Mouse (Mus musculus) intestine, embryonic 14.5 days (tissue): Measurements from ENCODE around the gene Plxdc1. TPM values are rescaled to one million over a fixed set of nuclear protein-coding genes. Genes with fewer than 3 reads are reported as not detected.

Experiments
- ATAC-seq: fragments of 200-750 bp; cut with Nextera tagmentation; replicated peaks from 2 replicates; pipeline ENCODE4 v1.8.0; 2017; ENCODE audit warnings: low read depth, moderate number of reproducible peaks, moderate TSS enrichment, moderate library complexity; ENCODE audit not compliant: low FRiP score, low TSS enrichment
- DNase-seq: peaks from one replicate; pipeline ENCODE4 v3.0.0-alpha.2; 2018; ENCODE audit warnings: low spot score
- H3K27ac ChIP-seq: fragments of 300-500 bp; sonication (generic); 2 replicates; pipeline ENCODE4 v1.5.1; 2014; ENCODE audit warnings: low read depth, mild to moderate bottlenecking, control low read depth
- H3K27me3 ChIP-seq: fragments of 300-500 bp; sonication (generic); replicated peaks from 2 replicates; pipeline ENCODE4 v1.6.1; 2014; ENCODE audit warnings: low read length, control low read depth; ENCODE audit not compliant: control insufficient read depth, insufficient read depth
- H3K36me3 ChIP-seq: fragments of 300-500 bp; sonication (generic); 2 replicates; pipeline ENCODE4 v1.6.1; 2014; ENCODE audit warnings: low read length, control low read depth; ENCODE audit not compliant: control insufficient read depth, insufficient read depth
- H3K4me1 ChIP-seq: fragments of 300-500 bp; sonication (generic); replicated peaks from 2 replicates; pipeline ENCODE4 v1.6.1; 2014; ENCODE audit warnings: low read length, control low read depth, mixed read lengths; ENCODE audit not compliant: control insufficient read depth, insufficient read depth
- H3K4me2 ChIP-seq: fragments of 300-500 bp; sonication (generic); 2 replicates; pipeline ENCODE4 v1.6.1; 2014; ENCODE audit warnings: low read length
- H3K4me3 ChIP-seq: fragments of 300-500 bp; sonication (generic); 2 replicates; pipeline ENCODE4 v1.5.1; 2014; ENCODE audit warnings: low read depth, low read length, control low read depth, mixed read lengths
- H3K9ac ChIP-seq: fragments of 300-500 bp; sonication (generic); 2 replicates; pipeline ENCODE4 v1.6.1; 2014; ENCODE audit warnings: mild to moderate bottlenecking, low read length
- H3K9me3 ChIP-seq: fragments of 300-500 bp; sonication (generic); 2 replicates; pipeline ENCODE4 v1.6.1; 2016; ENCODE audit warnings: low read length, control low read depth; ENCODE audit not compliant: control insufficient read depth
- WGBS: fragments of 180-500 bp; shearing (Covaris S2); extraction: QIAGEN DNeasy Blood & Tissue Kit; methylation state at CpG from one replicate; pipeline ENCODE4 v1.1.7; 2014; 5-methylcytosine and 5-hydroxymethylcytosine counted together
- polyA plus RNA-seq: library from polyadenylated mRNA; unstranded; fragments of >200 nt; fragmentation: Nextera tagmentation; extraction: Ambion mirVana; gene quantifications from 2 replicates; pipeline ENCODE4 v1.2.1, GENCODE M21; 2014

The Plxdc1 gene
- polyA plus RNA-seq, 1 experiment from 2014 or later = 0.30 TPM

DNA sequence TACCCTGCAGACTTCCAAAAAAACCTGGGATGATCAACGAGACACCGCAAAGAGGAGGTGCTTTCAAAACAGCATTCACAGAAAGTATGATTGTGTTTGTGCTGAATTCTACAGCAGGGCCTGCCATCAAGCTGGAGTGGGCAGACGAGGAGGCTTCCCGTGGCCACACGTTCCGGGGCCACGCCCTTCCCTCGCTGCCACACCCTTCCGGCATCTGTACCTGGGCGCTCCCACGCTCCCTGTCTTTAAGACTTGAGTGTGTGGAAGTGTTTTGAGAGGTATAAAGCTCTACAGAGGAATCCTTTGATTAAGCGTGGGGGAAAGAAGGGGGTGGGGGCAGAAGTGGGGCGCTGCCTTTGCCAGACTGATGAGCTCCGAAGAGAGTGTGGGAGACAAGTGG lies 73.1 kb downstream of the Plxdc1 start:
- Histone ChIP-seq H3K4me1 (no peaks in the 10 kb centered on the region), H3K4me2 (no peak overlapping the region), H3K9me3 (no peaks in the 10 kb centered on the region), H3K27me3 (no peaks in the 10 kb centered on the region), H3K9ac (no peak overlapping the region), H3K27ac (no peak overlapping the region), H3K36me3 (no peaks in the 10 kb centered on the region), H3K4me3 (no peak overlapping the region)
- DNase-seq (no peak), ATAC-seq (no peak)
- WGBS = 84% methylated on average over 14 of the region's 14 CpGs

DNA sequence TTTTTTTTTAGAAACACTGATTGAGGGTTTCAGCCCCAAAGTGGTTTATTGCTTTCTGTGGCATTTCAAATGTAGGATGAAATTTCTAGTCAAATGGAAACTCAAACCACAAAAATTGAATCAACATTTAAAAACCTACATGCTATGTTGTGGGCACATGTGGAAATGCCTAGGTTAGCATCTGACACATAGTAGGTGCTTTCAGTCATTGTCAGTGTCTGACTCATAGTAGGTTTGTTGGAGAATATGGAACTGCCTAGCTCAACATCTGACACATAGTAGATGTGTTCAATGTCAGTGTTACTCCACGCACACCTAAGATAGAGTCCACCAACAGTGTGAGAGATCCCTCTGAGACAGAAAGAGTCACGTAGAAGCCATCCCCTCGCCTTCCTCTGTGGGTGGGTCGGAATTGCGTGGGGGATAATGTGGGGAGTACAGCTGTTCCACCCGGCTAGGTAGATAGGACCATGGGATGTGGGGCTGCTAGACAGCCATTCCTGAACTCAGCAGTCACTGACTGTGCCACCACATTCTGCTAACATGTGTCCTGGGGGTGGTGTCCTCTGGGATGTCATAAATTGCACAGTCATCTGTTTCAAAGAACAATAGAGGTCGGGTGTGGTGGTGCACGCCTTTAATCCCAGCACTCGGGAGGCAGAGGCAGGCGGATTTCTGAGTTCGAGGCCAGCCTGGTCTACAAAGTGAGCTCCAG lies 77.5 kb downstream of the Plxdc1 start:
- Histone ChIP-seq H3K36me3 (no peaks in the 10 kb centered on the region), H3K4me3 (no peak overlapping the region), H3K27ac (no peak overlapping the region), H3K4me2 (no peak overlapping the region), H3K27me3 (no peaks in the 10 kb centered on the region), H3K4me1 (no peaks in the 10 kb centered on the region), H3K9me3 (no peaks in the 10 kb centered on the region), H3K9ac (no peak overlapping the region)
- ATAC-seq (no peak), DNase-seq (no peak)
- 87% methylated on average over 11 of the region's 11 CpGs for WGBS

DNA sequence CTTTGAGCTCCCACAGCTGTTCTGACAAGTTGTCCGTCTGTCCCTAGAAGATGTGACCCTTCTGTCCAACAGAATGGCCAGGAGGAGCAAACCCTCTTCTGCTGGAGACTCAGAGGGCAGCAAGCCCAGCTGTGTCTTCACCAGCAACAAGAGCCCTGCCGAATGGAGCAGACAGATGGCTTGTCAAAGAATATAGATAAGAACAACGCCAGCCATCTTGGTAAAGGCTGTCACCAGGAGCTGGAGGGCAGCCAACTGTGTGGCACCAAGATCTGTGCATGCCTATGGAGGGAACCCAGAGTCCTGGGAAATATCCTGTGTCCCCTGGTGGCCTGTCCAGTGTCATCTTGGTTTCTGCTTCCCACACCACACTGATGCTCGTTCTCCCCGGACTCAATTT lies 78.3 kb downstream of the Plxdc1 start:
- H3K4me3 ChIP-seq = no peak overlapping the region
- H3K4me2 ChIP-seq = no peak overlapping the region
- DNase-seq = no peak
- no peak overlapping the region for H3K27ac ChIP-seq
- no peak for ATAC-seq
- H3K9ac ChIP-seq = no peak overlapping the region
- H3K9me3 ChIP-seq = no peaks in the 10 kb centered on the region
- no peaks in the 10 kb centered on the region for H3K27me3 ChIP-seq
- H3K4me1 ChIP-seq = no peaks in the 10 kb centered on the region
- H3K36me3 ChIP-seq = no peaks in the 10 kb centered on the region
- WGBS = 77% methylated on average over 5 of the region's 5 CpGs

DNA sequence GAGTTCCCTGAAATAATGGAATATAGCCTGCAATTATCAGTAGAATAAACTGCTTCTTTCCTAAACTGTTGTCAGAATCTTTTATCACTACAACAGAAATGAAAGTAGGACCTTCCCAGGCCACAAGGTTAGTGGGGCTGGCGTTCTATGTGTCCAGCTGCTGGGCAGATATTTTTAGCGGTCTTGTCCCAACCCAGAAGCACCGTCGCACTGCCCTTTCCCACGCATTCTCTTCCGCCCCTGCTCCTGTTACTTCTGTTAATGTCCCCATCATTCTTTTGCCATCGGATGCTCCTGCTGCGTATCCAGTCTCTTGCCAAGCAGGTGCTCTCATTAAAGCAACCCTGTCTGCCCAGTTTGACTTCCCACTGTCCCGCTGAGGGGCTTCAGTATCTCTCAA lies 79.3 kb downstream of the Plxdc1 start:
- H3K27me3 ChIP-seq = no peaks in the 10 kb centered on the region
- no peak for DNase-seq
- no peaks in the 10 kb centered on the region for H3K4me1 ChIP-seq
- no peak for ATAC-seq
- no peaks in the 10 kb centered on the region for H3K9me3 ChIP-seq
- H3K36me3 ChIP-seq = no peaks in the 10 kb centered on the region
- H3K27ac ChIP-seq = no peak overlapping the region
- 81% methylated on average over 9 of the region's 9 CpGs for WGBS
- no peak overlapping the region for H3K4me2 ChIP-seq
- H3K9ac ChIP-seq = no peak overlapping the region
- H3K4me3 ChIP-seq = no peak overlapping the region

DNA sequence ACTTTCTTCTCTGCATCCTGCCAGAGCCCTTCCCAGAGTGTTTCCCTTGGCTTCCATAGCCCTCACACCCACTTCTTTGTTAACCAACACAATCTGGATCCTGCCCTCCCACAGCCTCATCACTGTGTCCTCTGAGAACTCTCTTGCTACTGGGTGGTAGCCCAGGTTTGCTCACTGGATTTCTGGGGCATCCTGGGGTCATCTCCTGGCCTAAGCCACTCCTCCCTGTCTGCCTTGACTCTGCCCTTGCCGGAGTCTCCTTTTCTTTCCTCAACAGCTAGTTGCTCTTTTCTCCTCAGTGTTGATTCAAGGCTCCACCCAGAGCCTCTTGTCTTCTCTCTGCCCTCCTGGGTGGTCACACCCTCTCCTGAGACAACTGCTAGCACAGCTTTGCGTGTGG lies 80.3 kb downstream of the Plxdc1 start:
- 50% methylated on average over 2 of the region's 2 CpGs for WGBS
- no peaks in the 10 kb centered on the region for H3K4me1 ChIP-seq
- no peak overlapping the region for H3K4me2 ChIP-seq
- no peaks in the 10 kb centered on the region for H3K36me3 ChIP-seq
- DNase-seq (no peak), ATAC-seq (no peak)
- H3K9me3 ChIP-seq = no peaks in the 10 kb centered on the region
- no peak overlapping the region for H3K27ac ChIP-seq
- H3K9ac ChIP-seq = no peak overlapping the region
- no peaks in the 10 kb centered on the region for H3K27me3 ChIP-seq
- no peak overlapping the region for H3K4me3 ChIP-seq

DNA sequence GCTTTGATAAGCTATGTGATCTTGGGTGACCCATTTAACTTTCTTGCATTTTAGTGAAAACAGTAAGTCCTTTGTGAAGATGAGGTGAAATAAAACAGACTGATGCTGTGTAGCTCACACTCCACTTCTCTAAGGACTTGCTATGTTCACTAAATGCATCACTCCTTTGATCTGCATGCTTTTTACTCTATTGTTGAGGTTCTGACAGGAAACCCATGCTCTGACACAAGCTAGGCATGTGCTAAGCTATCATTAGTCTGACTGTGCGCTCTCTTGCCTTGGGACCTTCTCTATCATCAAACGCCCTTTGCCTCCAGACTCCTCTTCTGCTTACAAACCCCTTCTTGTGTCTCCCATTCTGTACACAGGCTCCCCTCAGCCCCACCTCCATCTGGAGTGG lies 80.7 kb downstream of the Plxdc1 start:
- 91% methylated on average over 2 of the region's 2 CpGs for WGBS
- Histone ChIP-seq H3K4me1 (no peaks in the 10 kb centered on the region), H3K4me2 (no peak overlapping the region), H3K27me3 (no peaks in the 10 kb centered on the region), H3K9me3 (no peaks in the 10 kb centered on the region), H3K36me3 (no peaks in the 10 kb centered on the region), H3K9ac (no peak overlapping the region), H3K4me3 (no peak overlapping the region), H3K27ac (no peak overlapping the region)
- ATAC-seq (no peak), DNase-seq (no peak)

DNA sequence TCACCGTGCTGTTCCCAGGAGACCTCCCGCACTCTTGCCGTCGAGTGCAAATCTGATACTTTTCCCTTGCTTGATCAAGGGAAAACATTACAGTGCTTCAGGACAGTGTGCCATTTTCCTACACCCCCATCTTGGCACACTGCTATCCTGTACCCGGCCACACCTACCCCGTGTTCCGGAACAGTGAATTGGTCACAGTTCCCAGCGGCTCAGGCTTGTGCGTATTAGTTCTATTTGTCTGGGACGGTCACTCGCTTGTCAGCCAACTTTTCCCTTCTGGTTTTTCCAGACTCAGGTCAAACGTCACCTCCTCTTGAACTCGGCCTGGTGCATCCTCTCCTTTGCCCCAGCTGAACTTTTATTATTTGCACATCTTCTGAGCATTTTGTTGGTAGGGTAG lies 81.4 kb downstream of the Plxdc1 start:
- ATAC-seq (no peak), DNase-seq (no peak)
- H3K9ac ChIP-seq = no peak overlapping the region
- 85% methylated on average over 13 of the region's 13 CpGs for WGBS
- H3K4me1 ChIP-seq = no peaks in the 10 kb centered on the region
- no peaks in the 10 kb centered on the region for H3K27me3 ChIP-seq
- H3K4me3 ChIP-seq = no peak overlapping the region
- no peaks in the 10 kb centered on the region for H3K36me3 ChIP-seq
- H3K9me3 ChIP-seq = no peaks in the 10 kb centered on the region
- H3K27ac ChIP-seq = no peak overlapping the region
- H3K4me2 ChIP-seq = no peak overlapping the region

DNA sequence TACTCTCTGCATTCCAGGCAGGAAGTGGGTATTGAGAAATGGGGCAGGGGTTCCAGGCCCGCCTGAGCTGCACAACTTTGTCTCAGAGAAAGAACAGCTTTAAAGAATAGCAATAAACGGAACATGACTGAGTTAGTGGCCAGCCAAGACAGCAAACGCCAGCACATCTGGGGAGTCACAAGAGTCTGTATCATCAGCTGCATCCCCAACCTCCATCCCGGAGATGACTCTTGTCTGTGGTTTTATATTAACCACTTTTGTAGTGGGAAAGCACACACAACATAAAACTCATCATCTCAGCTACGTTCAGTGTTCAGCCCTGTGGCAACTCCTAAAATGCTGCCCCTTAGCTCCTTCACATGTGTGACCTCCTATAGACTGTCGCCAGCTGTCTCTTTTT lies 84.4 kb downstream of the Plxdc1 start:
- no peak for ATAC-seq
- H3K27me3 ChIP-seq = no peaks in the 10 kb centered on the region
- no peak for DNase-seq
- no peak overlapping the region for H3K4me2 ChIP-seq
- WGBS = 70% methylated on average over 6 of the region's 6 CpGs
- no peaks in the 10 kb centered on the region for H3K4me1 ChIP-seq
- H3K9me3 ChIP-seq = no peaks in the 10 kb centered on the region
- H3K9ac ChIP-seq = no peak overlapping the region
- no peak overlapping the region for H3K4me3 ChIP-seq
- H3K36me3 ChIP-seq = no peaks in the 10 kb centered on the region
- no peak overlapping the region for H3K27ac ChIP-seq

DNA sequence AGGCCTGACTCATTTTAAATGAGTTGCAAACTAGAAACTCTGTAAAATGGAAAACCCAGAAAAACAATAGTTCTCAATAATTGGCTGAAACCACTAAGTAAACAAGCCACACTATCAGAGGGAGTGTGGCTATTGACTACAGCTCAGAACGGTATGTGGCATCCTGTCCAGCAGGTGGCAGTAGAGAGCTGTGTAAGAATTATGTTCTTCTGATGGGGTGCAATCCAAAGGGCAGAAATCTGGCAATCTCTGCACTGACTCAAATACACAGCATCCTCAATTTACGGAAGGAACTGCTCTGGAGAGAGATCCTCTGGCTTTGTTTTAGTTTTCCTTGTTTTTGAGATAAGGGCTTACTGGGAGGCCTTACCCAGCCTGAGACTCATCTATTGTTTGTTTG lies 86.4 kb downstream of the Plxdc1 start:
- ATAC-seq (peak; percentile 83; the same call in 1 of the 2 replicates), DNase-seq (peak; percentile 90)
- Histone ChIP-seq H3K4me2 (no peak overlapping the region), H3K4me1 (no peaks in the 10 kb centered on the region), H3K27me3 (no peaks in the 10 kb centered on the region), H3K27ac (no peak overlapping the region), H3K36me3 (no peaks in the 10 kb centered on the region), H3K9ac (no peak overlapping the region), H3K9me3 (no peaks in the 10 kb centered on the region), H3K4me3 (no peak overlapping the region)
- 0% methylated on average over 2 of the region's 2 CpGs for WGBS
